Mouse (Mus musculus) heart, postnatal 25 days (tissue): ENCODE measurements around the gene Cul3. TPM values are rescaled to one million over a fixed set of nuclear protein-coding genes. Genes with fewer than 3 reads are reported as not detected.

ENCODE experiments used
- total RNA-seq, 2 experiments: library from RNA; stranded (reverse); gene quantifications; 2 replicates each; pipeline ENCODE4 v1.2.3; 2021

Gene Cul3
- total RNA-seq, 2 experiments from 2014 or later: 123 to 136 TPM

Other genes with a start within 250 kb of the Cul3 start
- 1 to 10 TPM; 1.3 to 5.2 TPM for gene Fam124b, start 122.0 kb downstream of the Cul3 start, total RNA-seq
- not detected for gene Gm45261, start 121.0 kb upstream of the Cul3 start, total RNA-seq